Mouse (Mus musculus): ENCODE data around the gene Zdhhc23. TPM values are rescaled to one million over a fixed set of nuclear protein-coding genes. Genes with fewer than 3 reads are reported as not detected.

Zdhhc23 gene
- polyA plus RNA-seq (2012; rRNA removed): 0.66 and 0.71 TPM in 2 replicates

DNA sequence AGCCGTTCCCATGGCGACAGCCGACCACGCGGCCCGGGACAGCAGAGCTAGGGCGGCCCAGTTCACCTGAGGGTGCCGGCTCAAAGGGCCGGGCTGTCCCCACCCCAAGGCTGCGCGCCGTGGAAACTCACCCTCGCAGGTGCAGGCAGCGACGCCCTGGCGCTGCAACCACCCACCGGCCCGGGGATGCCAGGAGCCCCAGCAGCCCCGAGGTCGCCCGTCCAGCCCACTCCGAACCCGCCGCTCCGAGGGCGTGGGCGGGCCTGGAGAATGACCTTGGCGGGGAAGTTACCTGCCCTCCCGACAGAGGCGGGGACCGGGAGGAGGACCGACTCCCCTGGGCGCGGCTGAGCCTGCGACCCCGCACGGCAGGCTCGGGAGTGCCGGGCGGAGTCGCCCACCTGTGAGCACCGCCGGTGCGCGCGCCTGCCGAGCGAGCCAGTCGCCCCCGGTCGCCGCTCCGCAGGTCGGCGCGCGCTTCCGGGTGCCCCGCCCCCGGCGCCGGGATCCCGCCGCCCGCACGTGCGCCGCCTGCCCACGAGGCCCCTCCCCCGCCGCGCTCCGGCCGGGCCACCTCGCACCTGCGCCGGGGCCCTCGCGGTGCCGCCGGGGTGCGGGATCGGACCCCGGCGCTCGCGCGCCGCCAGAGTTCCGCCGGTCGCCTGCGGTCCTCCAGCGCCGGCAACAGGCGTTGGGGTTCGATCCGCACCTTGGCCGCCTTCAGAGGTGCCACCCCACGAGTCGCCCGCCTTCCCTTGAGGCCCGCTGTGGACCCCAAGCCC is at the start of gene Zdhhc23:
Gene Zdhhc23, minus strand, starts transcription at position 464 of the 782 bp plus-strand sequence.
- no peak for DNase-seq (ENCODE audit: low read depth)

DNA sequence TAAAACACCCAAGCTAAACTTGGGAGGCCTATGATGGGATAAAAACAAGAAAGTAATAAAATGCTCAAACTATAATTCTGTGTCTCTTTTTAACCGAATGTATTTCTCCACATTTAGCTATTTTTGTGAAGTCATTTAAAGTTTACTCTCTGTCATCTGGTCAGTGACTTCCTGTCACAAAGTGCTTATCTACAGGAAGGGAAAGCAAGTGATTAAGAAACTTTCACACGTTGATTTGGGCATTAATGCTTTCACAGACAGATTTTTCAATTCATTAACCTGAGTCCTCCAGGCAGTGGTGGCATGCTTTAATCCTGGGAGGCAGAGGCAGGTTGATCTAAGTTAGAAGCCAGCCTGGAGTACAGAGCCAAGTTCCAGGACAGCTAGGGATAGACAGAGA is 49.7 kb upstream of the Zdhhc23 start:
- no peak for DNase-seq (ENCODE audit: low read depth)

DNA sequence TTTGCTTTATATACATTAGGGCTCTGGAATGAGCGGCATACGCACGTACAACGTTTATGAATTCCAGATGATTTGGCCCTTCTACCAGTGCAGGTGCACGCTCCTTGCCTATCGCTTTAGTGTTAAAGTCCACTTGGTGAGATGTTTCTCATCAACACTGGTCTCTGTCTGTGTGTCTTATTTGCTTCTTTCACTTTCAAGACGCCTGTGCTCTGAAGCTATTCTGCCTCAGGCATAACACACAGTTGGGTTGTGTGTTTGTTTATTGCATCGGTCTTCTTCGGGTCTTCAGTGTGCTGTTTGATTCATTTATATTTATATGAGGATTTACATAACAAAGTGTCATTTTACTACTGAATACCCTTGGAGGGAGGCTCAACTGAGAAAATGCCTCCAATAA is 47.2 kb upstream of the Zdhhc23 start:
- DNase-seq (ENCODE audit: low read depth): no peak

DNA sequence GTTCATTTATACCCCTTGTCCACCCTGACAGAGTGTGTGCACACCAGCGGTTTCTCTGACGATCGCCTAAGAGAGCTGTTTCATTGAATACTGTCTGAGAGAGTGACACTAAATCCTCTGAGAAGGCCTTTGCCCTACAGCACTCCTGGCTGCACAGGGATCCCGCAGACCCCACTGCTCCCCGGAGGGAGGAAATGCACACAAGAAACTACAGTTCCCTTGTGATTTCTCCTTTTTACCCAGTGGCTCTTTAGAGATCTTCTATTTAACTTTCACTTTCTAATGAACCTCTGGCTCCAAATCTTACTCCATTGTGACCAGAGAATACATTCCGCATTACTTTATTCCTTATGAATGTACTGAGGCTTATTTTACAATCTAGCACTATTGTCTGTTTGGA is 46.6 kb upstream of the Zdhhc23 start:
- DNase-seq (ENCODE audit: low read depth): no peak

DNA sequence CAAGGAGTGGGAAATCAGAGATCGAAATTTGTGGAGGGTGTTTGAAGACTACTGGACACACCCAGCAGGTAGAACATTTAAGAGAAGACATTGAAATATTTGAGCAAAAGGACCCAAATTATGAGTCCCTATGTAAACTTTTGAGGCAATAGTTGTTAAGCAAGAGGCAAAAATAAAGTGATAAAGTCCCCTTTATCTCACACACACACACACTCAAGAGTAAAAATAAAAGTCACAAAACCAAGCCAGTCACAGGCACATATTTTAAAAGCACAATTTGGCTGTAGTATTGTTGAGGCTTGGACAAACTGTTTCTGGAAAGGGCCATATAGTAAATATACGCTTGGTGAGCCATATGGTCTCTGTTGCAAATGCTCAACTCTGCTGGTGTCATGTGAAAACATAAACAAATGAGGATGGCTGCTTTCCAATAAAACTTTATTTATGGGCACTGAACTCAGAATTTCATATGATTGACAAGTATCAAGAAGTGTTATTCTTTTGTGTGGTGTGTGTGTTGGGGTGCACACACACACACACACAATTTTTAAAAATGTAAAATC is 39.5 kb upstream of the Zdhhc23 start:
- no peak for DNase-seq (ENCODE audit: low read depth)

DNA sequence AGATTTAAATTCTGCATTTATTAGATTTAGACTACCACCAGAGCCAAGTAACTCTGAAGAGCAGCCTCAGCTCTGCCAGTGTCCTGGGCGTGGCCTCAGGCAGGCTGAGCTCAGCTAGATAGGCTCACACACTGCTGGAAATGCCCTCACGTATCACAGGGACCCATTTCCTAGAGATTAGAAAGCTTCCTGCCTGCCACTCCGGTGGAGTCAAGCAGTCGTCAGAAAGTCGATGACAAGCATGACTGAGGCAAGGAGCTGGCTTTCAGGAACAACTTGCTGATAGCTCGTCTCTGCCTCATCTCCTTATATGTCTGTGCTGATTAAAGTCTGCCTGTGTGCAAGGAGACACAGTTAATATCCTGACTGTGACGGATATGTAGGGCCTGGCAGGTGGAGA is 38.8 kb upstream of the Zdhhc23 start:
- DNase-seq (ENCODE audit: low read depth): no peak

DNA sequence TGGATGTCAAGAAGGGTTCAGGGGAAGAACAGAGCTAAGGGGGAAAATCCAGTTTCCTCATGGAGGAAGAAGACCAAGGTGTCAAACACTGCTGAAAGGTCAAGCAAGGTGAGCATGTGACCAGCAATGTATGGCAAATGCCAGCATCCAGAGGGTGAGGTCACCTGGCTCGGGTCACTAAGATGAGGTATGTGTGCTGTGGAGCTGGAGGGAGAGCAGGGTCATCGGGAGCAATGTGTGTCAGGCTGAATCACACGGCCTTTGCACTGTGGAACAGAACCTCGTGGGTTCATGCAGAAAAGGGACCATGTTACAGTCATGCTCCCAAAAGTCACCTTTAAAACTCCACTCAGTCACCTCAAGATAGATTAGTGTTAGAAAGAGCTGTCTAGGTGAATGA is 38.1 kb upstream of the Zdhhc23 start:
- DNase-seq (ENCODE audit: low read depth): no peak

DNA sequence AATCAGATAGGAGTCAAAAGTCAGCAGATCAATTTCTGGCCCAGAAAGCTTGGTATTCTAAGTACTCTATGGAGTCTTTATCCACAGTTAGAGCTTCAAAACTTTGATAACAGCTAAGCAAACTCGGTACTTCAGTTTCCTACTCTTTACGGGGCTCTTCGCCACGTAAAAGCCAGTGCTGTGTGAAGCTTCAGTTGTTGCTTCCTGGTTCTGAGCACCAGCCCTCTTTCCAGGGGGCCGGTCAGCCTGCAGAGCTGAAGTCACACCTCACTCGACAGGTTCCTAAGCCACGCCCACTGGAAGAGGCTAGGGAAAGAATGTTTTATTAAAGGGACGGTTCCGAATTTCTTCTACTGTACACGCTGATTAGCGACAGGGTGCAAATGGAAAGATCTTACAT is 36.6 kb upstream of the Zdhhc23 start:
- peak; percentile 46 for DNase-seq (ENCODE audit: low read depth)

DNA sequence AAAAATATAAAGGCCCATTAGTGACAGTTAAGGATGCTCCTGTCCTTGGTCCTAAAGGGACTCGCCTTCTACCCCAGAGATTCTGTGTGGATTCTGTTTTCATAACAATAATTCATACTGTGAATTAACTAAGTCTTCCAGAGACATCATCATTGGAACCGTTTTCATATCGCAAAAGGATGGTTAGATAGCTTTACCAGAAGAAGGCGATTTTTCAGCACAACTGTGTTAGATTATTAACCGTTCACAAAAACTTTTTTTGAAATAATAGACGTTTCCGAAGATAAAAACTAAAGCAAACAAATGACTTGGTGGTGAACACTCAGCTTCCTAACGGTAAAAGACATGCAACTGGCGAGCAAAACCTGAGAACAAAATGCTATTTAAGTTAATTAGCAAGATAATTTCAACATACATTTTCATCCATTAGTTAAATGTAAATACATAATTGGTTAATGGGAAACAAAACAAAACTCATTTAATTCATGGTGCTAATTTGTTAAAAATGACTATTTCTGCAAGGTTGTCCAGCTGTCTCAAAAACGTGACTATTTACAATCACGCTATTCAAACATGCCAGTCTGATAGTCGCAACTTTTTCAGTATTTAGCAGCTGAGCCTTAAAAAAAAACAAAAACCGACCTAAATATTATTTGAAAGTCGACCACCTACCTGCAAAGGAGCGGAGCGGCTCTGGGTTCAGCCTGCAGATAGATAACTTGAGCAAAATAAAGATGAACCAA is 36.0 kb upstream of the Zdhhc23 start:
- no peak for DNase-seq (ENCODE audit: low read depth)

DNA sequence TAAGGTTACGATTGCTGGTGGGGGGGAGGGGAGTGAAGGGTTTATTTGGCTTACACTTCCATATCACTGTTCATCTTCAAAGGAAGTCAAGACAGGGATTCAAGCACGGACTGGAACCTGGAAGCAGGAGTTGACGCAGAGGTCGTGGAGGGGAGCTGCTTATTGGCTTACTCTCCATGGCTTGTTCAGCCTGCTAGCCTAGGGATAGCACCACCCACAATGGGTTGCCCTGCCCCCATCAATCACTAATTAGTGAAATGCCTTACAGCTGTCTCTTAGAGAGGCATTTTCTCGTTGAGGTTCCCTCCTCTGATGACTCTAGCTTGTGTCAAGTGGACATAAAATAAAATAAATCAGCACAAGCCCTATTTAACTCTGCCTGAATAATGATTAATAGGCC is 31.4 kb upstream of the Zdhhc23 start:
- no peak for DNase-seq (ENCODE audit: low read depth)

DNA sequence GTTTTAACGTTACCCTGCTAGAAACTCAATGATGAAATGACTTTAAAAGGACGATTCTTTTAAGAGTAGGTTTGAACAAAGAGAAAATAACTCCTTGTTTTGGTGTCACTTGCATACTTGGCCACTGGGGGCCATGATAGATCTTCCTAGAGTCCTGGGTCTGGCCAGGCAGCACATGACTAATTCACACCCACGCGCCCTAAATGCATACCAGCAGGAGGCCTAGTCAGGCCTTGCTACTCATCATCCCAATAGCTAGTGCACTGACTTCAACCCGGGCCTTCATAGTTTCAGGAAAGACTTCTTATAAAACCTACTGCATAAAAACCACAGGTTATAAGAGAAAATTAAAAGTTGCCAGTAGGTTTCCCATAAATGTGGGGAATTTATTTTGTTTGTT is 22.5 kb upstream of the Zdhhc23 start:
- no peak for DNase-seq (ENCODE audit: low read depth)

DNA sequence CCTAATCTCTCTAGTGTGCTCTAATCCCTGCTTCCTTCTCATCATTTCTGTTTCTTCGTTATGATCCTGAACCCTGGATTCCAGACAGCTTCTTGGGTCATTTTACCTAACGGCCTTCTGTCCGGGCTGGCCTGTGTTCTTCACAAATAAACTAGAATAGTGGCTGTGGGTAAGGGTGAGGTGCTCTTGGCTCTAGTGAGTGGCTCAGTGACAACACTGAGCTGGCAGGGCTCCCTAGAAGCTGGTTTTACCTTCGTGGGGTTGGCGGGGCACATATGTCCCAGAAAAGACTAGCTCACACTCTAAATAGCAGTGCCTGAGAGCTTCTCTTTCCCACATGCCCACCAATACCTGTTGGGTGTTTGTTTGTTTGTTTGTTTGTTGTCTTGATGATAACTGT is 19.9 kb upstream of the Zdhhc23 start:
- no peak for DNase-seq (ENCODE audit: low read depth)

DNA sequence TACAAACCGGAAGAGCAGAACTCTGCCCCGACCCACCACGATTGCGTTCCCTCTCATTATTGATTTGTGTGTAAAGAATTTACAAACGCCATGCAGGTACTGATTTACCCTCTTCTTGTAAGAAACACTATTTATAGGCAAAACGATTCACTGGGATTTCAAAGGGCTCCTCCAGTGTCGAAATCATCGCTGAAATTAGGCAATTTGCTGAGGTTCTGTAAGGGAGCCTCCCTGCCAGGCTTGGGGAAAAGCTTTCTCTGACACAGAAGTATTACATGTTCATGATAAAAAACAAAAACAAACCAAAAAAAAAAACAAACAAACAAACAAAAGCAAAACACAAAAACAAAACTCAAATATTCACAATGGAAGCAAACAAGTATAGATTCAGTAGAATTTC is 19.5 kb upstream of the Zdhhc23 start:
- DNase-seq (ENCODE audit: low read depth): no peak

DNA sequence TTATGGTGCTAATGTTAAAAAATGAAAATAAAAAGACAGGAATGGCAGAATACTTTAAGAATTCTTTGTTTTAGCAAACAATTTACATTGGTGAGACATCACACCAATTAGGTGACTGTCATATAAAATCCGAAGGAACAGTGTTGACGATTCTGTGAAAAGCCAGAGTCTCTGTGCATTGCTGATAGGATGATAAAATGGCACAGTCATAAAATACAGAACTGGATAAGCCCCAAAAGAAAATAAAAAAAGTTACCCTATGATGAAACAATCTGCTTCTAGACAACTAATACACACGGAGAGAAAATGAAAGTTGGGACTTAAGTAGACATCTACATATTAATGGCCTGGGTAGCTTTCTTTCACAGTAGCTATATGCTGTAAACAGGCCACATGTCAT is 15.0 kb upstream of the Zdhhc23 start:
- DNase-seq (ENCODE audit: low read depth): no peak

DNA sequence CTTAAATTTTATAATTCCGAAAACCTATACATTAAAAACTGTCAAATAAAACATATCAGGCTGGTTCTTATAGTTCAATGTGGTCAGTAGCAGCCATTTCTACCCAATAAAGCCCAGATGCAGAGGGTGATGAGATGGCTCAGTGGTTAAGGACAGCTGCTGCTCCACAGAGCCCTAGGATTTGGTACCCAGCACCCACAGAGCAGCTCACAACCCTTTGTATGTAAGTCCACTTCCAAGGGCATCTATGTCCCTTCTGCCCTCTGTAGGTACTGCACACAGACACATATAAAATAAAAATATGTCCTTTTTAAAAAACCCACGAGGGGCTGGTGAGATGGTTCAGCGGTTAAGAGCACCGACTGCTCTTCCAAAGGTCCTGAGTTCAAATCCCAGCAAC is 6.7 kb upstream of the Zdhhc23 start:
- no peak for DNase-seq (ENCODE audit: low read depth)

DNA sequence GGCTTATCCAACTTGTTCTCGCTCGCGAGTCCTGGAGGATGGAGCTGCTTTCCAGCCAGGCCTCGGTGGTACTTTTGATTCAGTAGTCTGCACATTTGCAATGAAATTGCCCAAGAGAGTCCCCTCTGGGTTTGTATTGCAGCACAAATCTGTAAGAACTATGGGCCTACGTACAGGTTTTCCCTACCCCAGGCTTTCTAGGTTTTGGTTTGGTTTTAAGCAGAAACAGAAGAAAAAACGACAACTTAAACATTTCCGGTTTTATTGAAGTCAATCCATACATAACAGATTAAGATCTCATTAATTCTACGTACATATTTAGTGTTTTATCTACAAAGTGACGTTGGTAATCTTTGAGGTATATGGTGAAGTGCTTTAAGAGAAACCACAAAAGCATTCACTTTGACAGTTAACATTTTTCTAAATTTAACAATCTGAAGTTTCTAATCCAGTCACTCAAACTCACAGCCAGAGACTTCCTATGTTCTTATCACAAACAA is 569 bp upstream of the Zdhhc23 start:
- no peak for DNase-seq (ENCODE audit: low read depth)

DNA sequence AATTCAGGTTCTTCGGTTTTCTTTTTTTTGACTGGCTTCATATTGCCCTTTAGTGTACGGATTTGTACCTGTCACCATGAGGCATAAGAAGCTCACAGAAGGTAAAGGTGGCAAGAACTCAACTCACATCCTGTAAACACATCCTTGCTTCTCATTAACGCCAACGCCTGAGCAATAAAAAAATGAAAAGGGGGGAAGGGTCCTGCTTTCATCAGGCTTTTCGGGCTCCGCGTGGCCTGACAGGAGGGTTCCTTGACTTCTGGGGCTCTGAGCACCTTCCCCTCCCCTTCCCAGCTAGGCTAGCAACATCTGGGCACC is 622 bp downstream of the Zdhhc23 start:
- no peak for DNase-seq (ENCODE audit: low read depth)

DNA sequence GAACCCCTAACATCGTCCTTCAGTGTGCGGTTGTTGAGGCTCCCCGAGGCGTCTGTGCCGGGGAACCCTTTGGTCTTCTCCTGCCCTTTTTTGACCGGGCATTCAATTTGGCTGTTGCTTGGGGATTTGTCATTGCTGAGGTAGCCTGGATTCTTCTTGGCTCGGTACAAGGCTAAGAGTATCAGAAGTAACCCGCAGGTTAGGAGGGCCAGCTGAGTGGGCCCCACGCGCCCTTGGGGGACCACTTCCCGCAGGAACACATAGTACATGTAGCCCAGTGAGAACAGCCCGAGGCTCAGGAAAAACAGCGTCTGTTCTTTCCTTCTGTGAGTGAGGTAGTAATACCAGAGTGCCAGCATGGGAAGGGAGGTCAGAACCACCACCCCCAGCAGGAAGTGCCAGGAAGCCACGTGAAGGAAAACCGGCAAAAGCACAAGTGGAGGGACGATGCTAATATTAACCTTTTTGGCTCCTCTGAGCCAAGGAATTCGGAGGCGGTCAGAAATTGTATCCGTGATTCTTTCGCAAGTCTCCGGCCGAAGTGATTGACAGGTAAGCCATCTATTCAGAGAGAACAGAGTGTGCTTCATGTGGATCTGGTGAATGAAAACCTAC is 5.9 kb downstream of the Zdhhc23 start:
- DNase-seq (ENCODE audit: low read depth): no peak

DNA sequence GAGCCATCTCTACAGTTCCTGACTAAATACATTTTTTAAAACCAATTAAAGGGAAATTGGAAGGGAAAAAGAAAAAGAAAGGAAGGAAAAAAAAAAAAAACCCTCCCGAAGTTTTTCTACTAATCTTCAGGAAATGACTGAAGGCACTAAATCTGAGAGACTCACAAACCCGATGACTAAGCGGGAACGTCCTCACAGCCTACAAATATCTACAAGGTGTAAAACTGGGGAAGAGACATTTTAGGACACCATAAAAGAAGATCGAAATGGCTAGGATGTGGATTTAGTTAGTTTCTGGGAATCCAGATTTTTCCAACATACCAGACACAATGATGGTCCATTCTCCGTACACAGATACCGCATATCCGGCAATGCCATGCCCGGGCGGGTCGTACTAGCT is 6.4 kb downstream of the Zdhhc23 start:
- no peak for DNase-seq (ENCODE audit: low read depth)

DNA sequence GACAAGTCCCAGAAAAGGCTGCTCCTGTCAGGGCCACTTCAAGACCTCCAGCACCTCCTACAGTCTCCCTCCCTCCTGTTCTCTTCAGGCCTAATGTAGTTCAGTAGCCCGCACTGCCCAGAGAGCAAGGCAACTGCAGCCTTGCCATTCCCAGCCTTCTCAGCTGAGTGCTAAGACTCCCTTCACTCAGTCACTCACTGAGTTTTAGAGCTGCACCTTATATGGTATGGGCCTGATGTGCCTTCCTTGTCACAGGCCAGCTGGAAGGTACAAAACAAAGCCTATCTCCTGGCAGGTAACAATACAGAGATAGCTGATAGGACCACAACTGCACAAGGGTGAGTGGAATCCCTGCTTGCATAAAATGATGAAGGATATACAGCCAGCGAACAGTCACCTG is 7.2 kb downstream of the Zdhhc23 start:
- DNase-seq (ENCODE audit: low read depth): no peak

DNA sequence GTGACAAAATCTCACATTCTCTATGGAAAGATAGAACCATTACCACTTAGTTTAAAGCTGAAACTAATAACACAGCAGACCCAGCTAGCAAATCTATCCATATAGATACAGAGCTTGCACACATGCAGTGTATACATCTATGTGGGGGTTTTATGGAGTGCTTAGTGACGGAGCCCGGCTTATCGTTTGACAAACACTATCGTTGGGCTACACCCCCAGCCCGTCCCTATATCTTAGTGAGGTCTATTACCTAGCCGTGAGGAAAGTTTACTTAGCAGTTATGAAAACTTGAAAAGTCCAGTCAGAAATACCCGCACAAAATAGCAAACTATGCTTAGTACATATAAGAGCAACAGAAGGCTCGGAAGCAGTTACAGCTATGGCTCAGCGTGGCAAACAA is 7.8 kb downstream of the Zdhhc23 start:
- no peak for DNase-seq (ENCODE audit: low read depth)

DNA sequence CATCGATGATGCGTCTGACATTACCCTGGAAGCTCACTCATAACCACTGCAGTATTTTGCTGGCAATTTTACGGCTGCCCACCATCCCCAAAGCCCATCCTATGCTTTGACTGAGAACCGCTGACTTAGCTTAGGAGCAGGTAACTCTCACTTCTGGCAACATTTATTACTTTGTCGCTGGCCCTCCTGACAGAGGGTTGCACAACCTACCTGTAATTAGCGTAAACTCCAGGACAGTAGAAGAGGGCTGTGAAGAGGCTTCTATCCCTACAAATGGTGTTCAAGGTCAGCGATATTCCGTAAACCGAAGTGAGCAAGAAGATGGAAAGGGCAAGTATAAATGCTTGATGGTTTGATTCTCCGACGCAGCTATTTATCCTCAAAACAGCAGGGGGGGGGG is 8.4 kb downstream of the Zdhhc23 start:
- no peak for DNase-seq (ENCODE audit: low read depth)

DNA sequence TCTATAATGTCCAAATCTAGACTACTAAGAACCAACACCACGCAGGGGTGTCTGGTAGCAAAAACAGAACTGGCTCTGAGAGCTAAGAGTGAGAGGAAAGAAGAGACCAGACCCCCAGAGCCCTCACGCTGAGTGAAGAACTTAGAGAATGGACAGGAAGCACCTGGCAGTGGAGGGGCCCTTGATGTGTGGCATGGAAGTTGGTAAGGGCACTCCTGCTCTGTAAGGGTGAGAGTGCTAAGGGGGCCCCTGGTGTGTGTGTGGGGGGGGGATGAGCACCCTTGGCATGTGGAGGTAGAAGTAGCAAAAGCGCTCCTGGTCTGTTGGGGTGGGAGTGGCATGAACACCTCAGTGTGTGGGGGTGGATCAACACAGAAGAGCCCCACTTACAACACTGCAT is 9.2 kb downstream of the Zdhhc23 start:
- DNase-seq (ENCODE audit: low read depth): no peak
